Mouse (Mus musculus) megakaryocyte, embryonic 14.5 days (primary cell): ENCODE results near the gene Ttll10.

Source experiments
- FLI1 ChIP-seq: IDR thresholded peaks from 2 replicates; pipeline ENCODE4 v1.6.1; 2012; ENCODE audit warnings: low read length, inconsistent platforms, mixed read lengths
- GATA1 ChIP-seq: IDR thresholded peaks from 3 replicates; pipeline ENCODE4 v1.6.1; 2012; ENCODE audit warnings: mixed read lengths, low read length, inconsistent platforms, borderline replicate concordance

DNA sequence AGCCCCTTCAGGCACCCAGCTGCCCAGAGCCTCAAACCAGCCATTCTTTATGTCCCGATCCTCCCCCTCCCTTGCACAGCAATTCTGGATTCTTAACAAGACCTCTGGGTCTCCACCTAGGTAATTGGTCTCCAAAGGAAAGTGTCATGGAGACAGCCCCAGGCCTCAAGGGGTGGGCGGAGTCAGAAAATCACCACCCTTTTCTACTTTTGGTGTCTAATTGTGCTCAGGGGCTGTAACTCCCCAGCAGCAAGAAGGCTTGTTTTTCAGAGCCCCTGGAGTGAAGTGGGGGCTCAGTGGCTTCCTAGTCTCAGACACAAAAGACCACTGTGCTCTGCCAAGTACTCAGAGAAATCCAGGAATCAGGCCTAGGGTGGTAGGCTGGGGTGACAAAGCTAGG is 11.5 kb upstream of the Ttll10 start:
- no peak for TF ChIP-seq GATA1
- no peak for TF ChIP-seq FLI1
